Mouse (Mus musculus): ENCODE measurements at regions not wholly inside any gene's neighbourhood (a gene's known extent, or its start where the extent isn't known, plus 50 kb on each side); places are given as distances from the start of the nearest gene placed in this dataset.

DNA sequence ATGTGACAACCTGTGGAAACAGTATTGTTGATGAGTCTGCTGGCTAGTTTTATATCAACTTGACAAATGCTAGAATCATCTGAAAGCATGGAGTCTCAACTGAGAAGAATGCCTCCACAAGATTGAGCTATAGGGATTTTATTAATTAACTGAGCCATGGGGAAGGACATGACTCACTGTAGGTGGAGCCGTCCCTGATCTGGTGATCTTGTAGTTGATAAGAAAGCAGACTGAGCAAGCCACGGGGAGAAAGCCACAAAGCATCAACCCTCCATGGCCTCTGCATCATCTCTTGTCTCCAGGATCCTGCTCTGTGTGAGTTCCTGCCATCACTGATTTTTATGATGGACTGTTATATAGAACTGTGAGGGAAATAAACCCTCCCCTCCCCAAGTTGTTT is 213.4 kb downstream of the H2al1j start:
- H3K27me3 ChIP-seq (ENCODE audit: control insufficient read depth, insufficient read depth, low read length): no peaks in the 10 kb centered on the region
- H3K4me3 ChIP-seq (ENCODE audit: control insufficient read depth, low read depth, low read length): no peak overlapping the region
- H3K36me3 ChIP-seq (ENCODE audit: control insufficient read depth, insufficient read depth, low read length): no peaks in the 10 kb centered on the region
- TF ChIP-seq CTCF (IDR thresholded peaks at IDR 0.05; ENCODE audit: control insufficient read depth, insufficient read depth, insufficient replicate concordance, low read depth, low read length): no peak
- TF ChIP-seq POLR2A (IDR thresholded peaks at IDR 0.05; ENCODE audit: control insufficient read depth, low read depth, low read length): no peak
- H3K27ac ChIP-seq (ENCODE audit: control insufficient read depth, insufficient read depth, low read depth, low read length): no peak overlapping the region
- H3K4me1 ChIP-seq (ENCODE audit: control insufficient read depth, insufficient read depth, low read length): no peaks in the 10 kb centered on the region

DNA sequence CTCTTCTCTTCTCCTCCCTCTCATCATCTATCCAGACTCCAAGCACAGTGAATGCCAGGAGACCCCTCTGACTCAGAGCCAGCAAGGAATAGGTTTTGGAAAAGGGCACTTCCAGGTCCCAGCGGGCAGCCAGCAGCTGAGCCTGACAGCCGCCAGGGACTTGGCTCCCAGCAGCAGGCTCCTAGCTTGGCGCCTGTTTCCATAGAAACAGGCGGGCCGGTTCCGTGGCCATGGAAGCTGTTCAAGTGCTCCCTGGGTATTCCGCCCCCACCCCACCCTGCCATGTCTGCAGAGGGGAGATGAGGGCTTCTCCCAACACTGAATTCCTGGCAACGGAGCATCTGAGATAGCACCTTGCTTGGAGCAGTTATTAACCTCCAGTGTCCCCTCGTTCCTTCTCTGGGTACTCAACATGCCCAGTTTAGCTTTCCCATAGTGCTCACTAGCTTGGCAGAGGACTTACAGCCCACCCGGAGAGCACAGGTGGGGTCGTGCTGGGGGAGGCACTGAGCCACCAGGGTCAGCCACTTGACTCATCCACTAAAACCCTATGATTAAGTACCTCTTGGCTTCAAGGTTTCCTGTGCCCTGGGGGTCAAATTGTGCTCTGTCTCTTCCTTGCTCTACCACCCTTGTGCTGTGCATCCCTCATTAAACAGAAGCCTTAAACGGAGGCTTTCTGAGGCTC is 222.7 kb downstream of the H2al1j start:
- Histone ChIP-seq H3K27ac (ENCODE audit: control insufficient read depth, insufficient read depth, low read depth, low read length) (no peak overlapping the region), H3K4me3 (ENCODE audit: control insufficient read depth, low read depth, low read length) (no peak overlapping the region)
- no peak for TF ChIP-seq POLR2A (IDR thresholded peaks at IDR 0.05; ENCODE audit: control insufficient read depth, low read depth, low read length)
- TF ChIP-seq CTCF (IDR thresholded peaks at IDR 0.05; ENCODE audit: control insufficient read depth, insufficient read depth, insufficient replicate concordance, low read depth, low read length): no peak

DNA sequence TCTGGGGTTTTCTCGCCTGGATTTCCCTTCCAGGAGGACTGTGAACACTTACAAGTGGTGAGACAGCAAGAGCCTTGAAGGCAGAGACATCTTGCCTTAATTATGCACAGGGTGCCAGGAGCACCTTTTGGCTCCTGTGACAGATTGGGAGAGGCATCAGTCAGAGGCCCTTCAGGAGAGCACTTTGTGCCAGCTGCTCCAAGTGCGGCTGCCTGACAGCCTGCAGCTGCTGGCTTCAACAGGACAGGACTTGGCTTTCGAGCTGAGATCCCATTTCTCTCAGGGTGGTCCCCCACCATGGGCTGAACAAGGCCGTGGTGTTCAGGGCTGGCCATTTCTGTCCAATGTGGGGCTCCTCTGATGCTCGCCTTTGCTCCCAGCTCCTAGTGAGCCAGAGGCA is 224.6 kb downstream of the H2al1j start:
- no peak for TF ChIP-seq POLR2A (IDR thresholded peaks at IDR 0.05; ENCODE audit: control insufficient read depth, low read depth, low read length)
- TF ChIP-seq CTCF (IDR thresholded peaks at IDR 0.05; ENCODE audit: control insufficient read depth, insufficient read depth, insufficient replicate concordance, low read depth, low read length): no peak
- no peak overlapping the region for H3K4me3 ChIP-seq (ENCODE audit: control insufficient read depth, low read depth, low read length)
- no peak overlapping the region for H3K27ac ChIP-seq (ENCODE audit: control insufficient read depth, insufficient read depth, low read depth, low read length)
- no peaks in the 10 kb centered on the region for H3K4me1 ChIP-seq (ENCODE audit: control insufficient read depth, insufficient read depth, low read length)
- no peaks in the 10 kb centered on the region for H3K27me3 ChIP-seq (ENCODE audit: control insufficient read depth, insufficient read depth, low read length)
- no peaks in the 10 kb centered on the region for H3K36me3 ChIP-seq (ENCODE audit: control insufficient read depth, insufficient read depth, low read length)

More for the DNA sequence above, 222.7 kb downstream of the H2al1j start:
- Histone ChIP-seq H3K4me1 (ENCODE audit: control insufficient read depth, insufficient read depth, low read length) (no peaks in the 10 kb centered on the region), H3K36me3 (ENCODE audit: control insufficient read depth, insufficient read depth, low read length) (no peaks in the 10 kb centered on the region), H3K27me3 (ENCODE audit: control insufficient read depth, insufficient read depth, low read length) (no peaks in the 10 kb centered on the region)

DNA sequence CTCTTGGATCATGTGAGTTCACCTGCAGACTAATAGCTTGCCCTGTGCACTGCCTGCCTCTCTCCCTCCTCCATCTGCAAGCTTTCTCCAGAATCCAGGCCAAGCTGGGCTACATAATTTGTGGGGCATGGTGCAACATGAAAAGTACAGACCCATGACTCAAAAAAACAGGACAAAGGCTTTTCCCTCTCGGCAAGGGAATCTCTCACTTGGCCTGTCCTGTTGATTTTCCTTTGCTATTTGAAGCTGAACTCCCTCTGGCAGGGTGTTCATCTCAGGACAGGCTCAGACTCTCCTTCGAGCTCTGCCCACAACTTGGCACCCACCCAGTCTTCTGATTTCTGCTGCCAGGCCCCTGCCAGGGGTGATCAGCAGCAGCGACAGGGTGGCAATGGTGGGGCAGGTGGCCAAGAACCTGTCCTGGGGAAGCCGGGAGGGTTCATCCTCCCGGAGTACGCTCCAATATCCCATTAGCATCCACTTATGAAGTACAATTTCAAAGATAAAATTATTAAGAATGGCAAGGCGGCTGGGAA is 227.5 kb downstream of the H2al1j start:
- TF ChIP-seq POLR2A (IDR thresholded peaks at IDR 0.05; ENCODE audit: control insufficient read depth, low read depth, low read length) (no peak), CTCF (IDR thresholded peaks at IDR 0.05; ENCODE audit: control insufficient read depth, insufficient read depth, insufficient replicate concordance, low read depth, low read length) (no peak)
- no peaks in the 10 kb centered on the region for H3K27me3 ChIP-seq (ENCODE audit: control insufficient read depth, insufficient read depth, low read length)

DNA sequence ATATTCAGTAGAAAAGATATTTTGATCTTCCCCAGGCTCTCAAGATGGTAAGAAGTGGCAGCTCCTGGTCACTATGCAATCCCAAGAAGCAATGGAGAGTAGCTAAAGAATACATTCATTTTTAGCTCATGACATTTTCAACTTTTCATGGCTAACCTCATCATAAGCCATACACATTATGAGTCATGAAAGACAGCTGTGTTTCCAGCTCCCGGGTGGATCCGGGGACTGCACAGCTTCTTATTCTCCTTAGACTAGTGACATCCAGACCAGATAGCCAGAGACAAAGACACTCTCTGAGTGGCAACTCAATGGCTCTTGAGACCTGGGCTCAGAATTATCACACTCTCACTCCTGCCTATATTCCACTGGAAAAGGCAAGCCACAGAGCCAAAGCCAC is 230.6 kb downstream of the H2al1j start:
- H3K27me3 ChIP-seq (ENCODE audit: control insufficient read depth, insufficient read depth, low read length): no peaks in the 10 kb centered on the region
- H3K4me1 ChIP-seq (ENCODE audit: control insufficient read depth, insufficient read depth, low read length): no peaks in the 10 kb centered on the region
- no peak overlapping the region for H3K27ac ChIP-seq (ENCODE audit: control insufficient read depth, insufficient read depth, low read depth, low read length)
- H3K4me3 ChIP-seq (ENCODE audit: control insufficient read depth, low read depth, low read length): no peak overlapping the region
- TF ChIP-seq CTCF (IDR thresholded peaks at IDR 0.05; ENCODE audit: control insufficient read depth, insufficient read depth, insufficient replicate concordance, low read depth, low read length): no peak
- TF ChIP-seq POLR2A (IDR thresholded peaks at IDR 0.05; ENCODE audit: control insufficient read depth, low read depth, low read length): no peak
- no peaks in the 10 kb centered on the region for H3K36me3 ChIP-seq (ENCODE audit: control insufficient read depth, insufficient read depth, low read length)

More for the DNA sequence above, 227.5 kb downstream of the H2al1j start:
- Histone ChIP-seq H3K4me1 (ENCODE audit: control insufficient read depth, insufficient read depth, low read length) (no peaks in the 10 kb centered on the region), H3K27ac (ENCODE audit: control insufficient read depth, insufficient read depth, low read depth, low read length) (no peak overlapping the region), H3K36me3 (ENCODE audit: control insufficient read depth, insufficient read depth, low read length) (no peaks in the 10 kb centered on the region), H3K4me3 (ENCODE audit: control insufficient read depth, low read depth, low read length) (no peak overlapping the region)

DNA sequence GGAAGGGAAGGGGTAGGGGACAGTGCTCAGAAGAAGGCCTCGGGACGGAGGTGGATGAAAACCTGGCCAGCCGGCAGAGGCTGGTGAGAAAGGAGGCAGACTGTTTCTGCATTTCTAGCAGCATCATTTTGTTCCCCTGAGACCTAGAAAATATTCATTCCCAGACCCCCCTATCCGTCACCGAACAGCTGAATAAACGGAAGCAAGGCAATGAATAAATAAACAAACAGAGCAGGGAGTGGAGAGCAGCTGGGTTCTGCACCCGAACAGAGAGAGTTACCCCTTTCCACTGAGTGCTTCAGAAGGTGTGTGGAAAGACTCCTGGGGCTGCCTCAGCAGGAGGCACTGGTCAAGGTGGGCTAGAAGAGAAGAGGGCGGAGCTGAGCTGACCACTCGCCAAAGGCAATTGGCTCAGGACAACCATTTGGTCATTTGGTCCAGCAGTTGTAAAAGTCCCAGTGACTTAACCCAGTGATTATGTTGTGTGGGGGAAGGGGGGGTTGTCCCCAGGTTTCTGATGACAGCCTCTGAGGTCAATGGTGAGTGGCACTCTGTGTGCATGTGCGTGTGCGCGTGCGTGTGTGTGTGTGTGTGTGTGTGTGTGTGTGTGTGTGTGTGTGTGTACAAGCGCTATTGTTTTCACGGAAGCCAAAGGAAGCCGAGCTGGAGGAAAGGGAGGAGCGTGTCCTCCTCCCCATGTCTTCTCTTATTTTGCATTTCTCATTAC is 233.1 kb downstream of the H2al1j start:
- TF ChIP-seq CTCF (IDR thresholded peaks at IDR 0.05; ENCODE audit: control insufficient read depth, insufficient read depth, insufficient replicate concordance, low read depth, low read length) (no peak), POLR2A (IDR thresholded peaks at IDR 0.05; ENCODE audit: control insufficient read depth, low read depth, low read length) (no peak)
- Histone ChIP-seq H3K36me3 (ENCODE audit: control insufficient read depth, insufficient read depth, low read length) (no peaks in the 10 kb centered on the region), H3K27ac (ENCODE audit: control insufficient read depth, insufficient read depth, low read depth, low read length) (no peak overlapping the region), H3K4me3 (ENCODE audit: control insufficient read depth, low read depth, low read length) (no peak overlapping the region), H3K27me3 (ENCODE audit: control insufficient read depth, insufficient read depth, low read length) (no peaks in the 10 kb centered on the region), H3K4me1 (ENCODE audit: control insufficient read depth, insufficient read depth, low read length) (no peaks in the 10 kb centered on the region)

DNA sequence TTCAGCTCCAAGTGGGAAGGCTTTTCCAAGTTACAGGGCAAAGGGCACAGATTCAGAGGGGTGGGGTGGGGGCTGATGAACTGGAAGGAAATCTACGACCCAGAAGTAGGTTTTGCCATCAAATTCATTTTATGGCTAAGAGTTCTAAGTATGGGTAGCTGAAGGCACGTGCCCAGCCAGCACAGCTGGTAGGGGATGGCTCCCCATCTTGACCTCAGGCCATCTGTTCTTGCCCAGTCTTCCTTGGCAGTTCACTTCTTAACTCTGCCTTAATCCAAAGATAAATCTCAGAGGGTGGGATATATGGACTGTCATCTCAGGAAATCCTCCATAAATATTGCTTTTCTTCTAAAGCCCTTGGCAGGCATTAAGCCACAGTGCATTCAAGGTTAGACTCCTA is 238.3 kb downstream of the H2al1j start:
- H3K27me3 ChIP-seq (ENCODE audit: control insufficient read depth, insufficient read depth, low read length): no peaks in the 10 kb centered on the region
- TF ChIP-seq CTCF (IDR thresholded peaks at IDR 0.05; ENCODE audit: control insufficient read depth, insufficient read depth, insufficient replicate concordance, low read depth, low read length): no peak
- no peak for TF ChIP-seq POLR2A (IDR thresholded peaks at IDR 0.05; ENCODE audit: control insufficient read depth, low read depth, low read length)

More for the DNA sequence above, 238.3 kb downstream of the H2al1j start:
- H3K36me3 ChIP-seq (ENCODE audit: control insufficient read depth, insufficient read depth, low read length): no peaks in the 10 kb centered on the region
- H3K4me1 ChIP-seq (ENCODE audit: control insufficient read depth, insufficient read depth, low read length): no peaks in the 10 kb centered on the region
- H3K4me3 ChIP-seq (ENCODE audit: control insufficient read depth, low read depth, low read length): no peak overlapping the region
- H3K27ac ChIP-seq (ENCODE audit: control insufficient read depth, insufficient read depth, low read depth, low read length): no peak overlapping the region

Measured in testis, adult 2 months (tissue).